Mouse (Mus musculus) midbrain, embryonic 16.5 days (tissue): Measurements from ENCODE around the gene Dscam. TPM values are rescaled to one million over a fixed set of nuclear protein-coding genes. Genes with fewer than 3 reads are reported as not detected.

ENCODE experiments used
- ATAC-seq: fragments of 200-750 bp; cut with Nextera tagmentation; 2 replicates; pipeline ENCODE4 v1.8.0; 2017; ENCODE audit warnings: moderate TSS enrichment
- H3K27ac ChIP-seq: fragments of 300-500 bp; sonication (generic); 2 replicates; pipeline ENCODE4 v1.5.1; 2014; ENCODE audit warnings: mild to moderate bottlenecking, low read length, mixed read lengths
- H3K27me3 ChIP-seq: fragments of 300-500 bp; sonication (generic); 2 replicates; pipeline ENCODE4 v1.6.1; 2014; ENCODE audit warnings: low read depth, low read length, mixed read lengths; ENCODE audit not compliant: control insufficient read depth, insufficient read depth
- H3K36me3 ChIP-seq: fragments of 300-500 bp; sonication (generic); 2 replicates; pipeline ENCODE4 v1.6.1; 2014; ENCODE audit warnings: mild to moderate bottlenecking, low read length, moderate library complexity, mixed read lengths; ENCODE audit not compliant: control insufficient read depth, insufficient read depth
- H3K4me1 ChIP-seq: fragments of 300-500 bp; sonication (generic); 2 replicates; pipeline ENCODE4 v1.6.1; 2014; ENCODE audit warnings: mild to moderate bottlenecking, low read length, mixed read lengths; ENCODE audit not compliant: control insufficient read depth, insufficient read depth
- H3K4me2 ChIP-seq: fragments of 300-500 bp; sonication (generic); 2 replicates; pipeline ENCODE4 v1.6.1; 2014; ENCODE audit warnings: mild to moderate bottlenecking, low read length, mixed read lengths
- H3K4me3 ChIP-seq: fragments of 300-500 bp; sonication (generic); 2 replicates; pipeline ENCODE4 v1.5.1; 2014; ENCODE audit warnings: low read depth, mild to moderate bottlenecking, low read length, moderate library complexity, mixed read lengths
- H3K9ac ChIP-seq: fragments of 300-500 bp; sonication (generic); 2 replicates; pipeline ENCODE4 v1.6.1; 2014; ENCODE audit warnings: low read depth, low read length, mixed read lengths
- H3K9me3 ChIP-seq: fragments of 300-500 bp; sonication (generic); replicated peaks from 2 replicates; pipeline ENCODE4 v1.6.1; 2014; ENCODE audit warnings: mild to moderate bottlenecking, low read length, mixed read lengths; ENCODE audit not compliant: control insufficient read depth, poor library complexity, severe bottlenecking
- WGBS: fragments of 180-500 bp; shearing (Covaris S2); extraction: QIAGEN DNeasy Blood & Tissue Kit; methylation state at CpG from one replicate; pipeline ENCODE4 v1.1.7; 2014; 5-methylcytosine and 5-hydroxymethylcytosine counted together
- polyA plus RNA-seq: library from polyadenylated mRNA; unstranded; fragments of >200 nt; fragmentation: Nextera tagmentation; extraction: Ambion mirVana; gene quantifications from 2 replicates; pipeline ENCODE4 v1.2.1, GENCODE M21; 2015

Gene Dscam
- polyA plus RNA-seq, 1 experiment from 2014 or later = 16.2 TPM

DNA sequence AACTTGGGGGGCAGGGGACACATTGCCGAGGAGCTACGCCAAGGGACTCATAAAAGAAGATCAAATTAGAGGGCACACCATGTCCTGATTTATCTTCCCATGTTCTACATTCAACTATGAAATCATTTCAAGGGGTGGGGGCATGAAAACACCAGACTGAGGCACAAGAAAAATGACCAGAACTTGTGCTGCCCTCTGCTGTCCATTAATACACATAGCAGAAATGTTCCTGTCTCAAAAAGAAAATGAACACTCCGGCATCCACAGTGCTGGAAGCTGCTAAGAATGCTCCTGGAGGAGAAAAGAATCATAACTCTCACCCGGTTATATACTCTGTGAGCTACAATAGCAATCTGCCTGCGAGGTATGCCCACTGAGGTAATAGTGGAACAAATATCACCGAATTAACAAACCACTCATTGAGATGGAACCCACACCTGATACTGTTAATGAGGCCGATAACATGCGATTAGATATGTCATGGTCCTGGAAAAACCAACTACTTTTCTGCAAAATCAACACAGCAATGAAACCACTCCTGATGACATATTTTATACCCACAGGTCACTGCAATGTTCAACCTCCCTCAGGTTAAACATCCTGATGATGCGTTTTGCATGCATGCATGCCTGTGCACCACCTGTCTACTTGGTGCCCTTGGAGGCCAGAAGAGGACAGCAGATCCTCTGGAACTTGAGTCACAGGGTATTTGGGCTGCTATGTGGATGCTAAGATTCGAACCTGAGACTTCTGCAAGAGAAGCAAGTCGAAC is 498.8 kb downstream of the Dscam start:
- H3K36me3 ChIP-seq = no peaks in the 10 kb centered on the region
- WGBS = 59% methylated on average over 11 of the region's 11 CpGs
- 0 out of 2 replicates have a peak, but pooled peaks have one; percentile 21 for ATAC-seq
- H3K27ac ChIP-seq = peak overlapping the region; percentile 13
- H3K9me3 ChIP-seq = no peaks in the 10 kb centered on the region
- H3K4me2 ChIP-seq = no peak overlapping the region
- H3K4me3 ChIP-seq = no peak overlapping the region
- H3K9ac ChIP-seq = no peak overlapping the region
- H3K27me3 ChIP-seq = no peaks in the 10 kb centered on the region
- peaks cover 8% of the 10 kb centered on the region; the same call in 1 of the 2 replicates for H3K4me1 ChIP-seq

DNA sequence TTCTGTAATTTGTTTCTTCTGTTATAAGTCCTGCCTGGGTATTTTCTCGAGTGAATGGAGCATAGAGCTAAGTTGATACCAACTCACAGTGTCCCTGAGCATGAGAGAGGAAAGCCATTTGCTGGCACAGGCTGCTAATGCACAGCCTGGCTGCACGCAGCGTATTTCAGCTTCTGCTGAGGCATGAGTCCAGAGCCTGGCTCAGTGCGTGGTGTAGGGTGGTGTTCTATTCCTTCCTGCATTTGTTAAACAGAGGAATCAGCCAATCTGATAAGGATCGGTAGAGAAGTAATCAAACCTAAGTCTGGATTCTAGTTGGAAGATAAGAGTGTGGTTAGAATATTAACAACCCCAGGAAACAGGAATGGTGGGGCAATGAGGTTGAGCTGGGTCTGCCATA is 500.8 kb downstream of the Dscam start:
- Histone ChIP-seq H3K9me3 (no peaks in the 10 kb centered on the region), H3K27ac (no peak overlapping the region), H3K4me3 (no peak overlapping the region), H3K4me2 (no peak overlapping the region), H3K4me1 (peaks cover 8% of the 10 kb centered on the region; the same call in 1 of the 2 replicates), H3K9ac (no peak overlapping the region), H3K27me3 (no peaks in the 10 kb centered on the region), H3K36me3 (no peaks in the 10 kb centered on the region)
- 70% methylated on average over 5 of the region's 5 CpGs for WGBS
- ATAC-seq = no peak

DNA sequence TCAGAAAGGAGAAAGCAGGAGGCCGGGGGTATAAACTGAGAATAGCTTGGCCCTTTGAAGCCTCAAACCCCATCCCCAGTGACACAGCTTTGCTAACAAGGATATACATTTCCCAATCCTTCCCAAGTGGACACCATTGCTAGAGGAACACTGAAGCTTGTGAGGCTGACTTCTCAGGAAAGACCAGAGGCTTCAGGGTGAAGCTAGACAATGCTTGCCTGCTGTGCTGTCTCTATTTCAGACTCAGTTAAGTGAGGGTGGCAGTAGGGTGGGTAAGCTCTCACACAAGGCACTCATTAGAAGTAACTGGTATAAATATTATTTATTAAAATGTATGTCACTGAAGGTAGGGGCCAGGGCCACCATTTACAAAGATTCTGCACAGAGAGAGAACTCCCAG is 502.1 kb downstream of the Dscam start:
- no peaks in the 10 kb centered on the region for H3K9me3 ChIP-seq
- H3K4me3 ChIP-seq = no peak overlapping the region
- H3K4me2 ChIP-seq = no peak overlapping the region
- H3K9ac ChIP-seq = no peak overlapping the region
- no peaks in the 10 kb centered on the region for H3K27me3 ChIP-seq
- no peak overlapping the region for H3K27ac ChIP-seq
- no peak for ATAC-seq
- peaks cover 7% of the 10 kb centered on the region; the same call in 1 of the 2 replicates for H3K4me1 ChIP-seq
- 95% methylated on average over 1 of the region's 1 CpGs for WGBS
- H3K36me3 ChIP-seq = no peaks in the 10 kb centered on the region

DNA sequence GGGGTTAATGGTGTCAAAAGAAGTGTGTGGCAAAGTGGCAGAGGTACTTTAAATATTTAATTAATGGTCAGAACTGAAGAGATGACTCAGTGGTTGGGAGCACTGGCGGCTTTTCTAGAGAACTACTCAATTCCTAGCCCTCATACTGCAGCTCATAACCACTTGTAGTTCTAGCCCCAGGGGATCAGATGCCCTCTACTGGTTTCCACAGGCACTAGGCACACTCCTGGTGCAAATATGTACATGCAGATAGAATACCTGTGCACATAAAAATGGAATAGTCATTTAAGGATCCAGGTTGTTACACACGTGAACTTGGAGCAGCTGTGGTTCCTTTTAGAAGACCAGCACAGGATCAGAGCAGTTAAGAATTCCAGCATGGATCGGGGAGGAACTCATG is 509.5 kb downstream of the Dscam start:
- no peak overlapping the region for H3K4me3 ChIP-seq
- H3K27me3 ChIP-seq = no peaks in the 10 kb centered on the region
- H3K9me3 ChIP-seq = no peaks in the 10 kb centered on the region
- H3K4me1 ChIP-seq = peaks cover 4% of the 10 kb centered on the region; the same call in 1 of the 2 replicates
- no peaks in the 10 kb centered on the region for H3K36me3 ChIP-seq
- no peak for ATAC-seq
- no peak overlapping the region for H3K4me2 ChIP-seq
- 92% methylated on average over 3 of the region's 3 CpGs for WGBS
- H3K9ac ChIP-seq = no peak overlapping the region
- H3K27ac ChIP-seq = no peak overlapping the region

DNA sequence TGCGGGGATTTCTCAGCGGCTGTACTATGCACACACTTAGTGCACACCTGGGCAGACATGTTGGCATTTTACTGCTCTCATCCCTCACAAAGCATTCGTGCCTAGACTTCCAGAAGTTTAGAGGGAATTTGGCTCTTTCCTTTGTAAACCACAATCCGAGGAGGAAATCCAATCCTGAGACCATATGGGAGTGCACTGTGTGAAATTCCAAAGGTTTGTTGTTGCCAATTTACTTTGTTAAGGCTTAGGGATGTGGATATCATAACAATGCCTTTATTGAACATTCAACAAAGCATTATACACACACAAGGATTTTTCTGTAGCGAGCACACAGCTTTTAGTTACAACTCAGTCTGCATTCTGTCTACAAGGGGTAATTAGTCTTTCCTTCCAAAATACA is 511.3 kb downstream of the Dscam start:
- no peaks in the 10 kb centered on the region for H3K27me3 ChIP-seq
- no peak overlapping the region for H3K4me2 ChIP-seq
- no peak overlapping the region for H3K9ac ChIP-seq
- ATAC-seq = no peak
- H3K27ac ChIP-seq = peak overlapping the region; percentile 49; the same call in 1 of the 2 replicates
- H3K4me1 ChIP-seq = peaks cover 4% of the 10 kb centered on the region; the same call in 1 of the 2 replicates
- no peaks in the 10 kb centered on the region for H3K9me3 ChIP-seq
- no peak overlapping the region for H3K4me3 ChIP-seq
- WGBS = 51% methylated on average over 5 of the region's 5 CpGs
- H3K36me3 ChIP-seq = peaks cover 3% of the 10 kb centered on the region; the same call in 1 of the 2 replicates

DNA sequence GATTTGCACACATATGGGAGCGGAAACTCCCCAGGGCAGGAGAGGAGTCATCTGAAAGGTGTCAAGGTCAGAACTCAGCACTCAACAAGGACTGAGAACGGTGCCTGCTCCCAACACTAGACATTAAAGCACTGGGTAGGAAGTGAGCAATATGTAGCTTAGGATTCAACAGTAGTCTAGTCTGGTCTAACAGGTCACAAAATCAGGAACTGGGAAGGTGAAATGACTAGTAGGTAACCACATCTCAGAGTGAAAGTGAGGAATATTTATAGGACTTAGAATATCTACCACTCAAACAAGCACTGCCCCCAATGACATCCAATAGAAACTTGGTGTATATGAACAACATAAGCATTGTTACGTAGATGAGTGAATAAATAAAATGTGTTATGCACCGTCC is 515.0 kb downstream of the Dscam start:
- Histone ChIP-seq H3K36me3 (peaks cover 11% of the 10 kb centered on the region), H3K4me1 (peaks cover 4% of the 10 kb centered on the region; the same call in 1 of the 2 replicates), H3K27me3 (no peaks in the 10 kb centered on the region), H3K9ac (no peak overlapping the region), H3K27ac (no peak overlapping the region), H3K9me3 (no peaks in the 10 kb centered on the region), H3K4me3 (no peak overlapping the region), H3K4me2 (no peak overlapping the region)
- ATAC-seq = no peak
- 91% methylated on average over 4 of the region's 4 CpGs for WGBS

DNA sequence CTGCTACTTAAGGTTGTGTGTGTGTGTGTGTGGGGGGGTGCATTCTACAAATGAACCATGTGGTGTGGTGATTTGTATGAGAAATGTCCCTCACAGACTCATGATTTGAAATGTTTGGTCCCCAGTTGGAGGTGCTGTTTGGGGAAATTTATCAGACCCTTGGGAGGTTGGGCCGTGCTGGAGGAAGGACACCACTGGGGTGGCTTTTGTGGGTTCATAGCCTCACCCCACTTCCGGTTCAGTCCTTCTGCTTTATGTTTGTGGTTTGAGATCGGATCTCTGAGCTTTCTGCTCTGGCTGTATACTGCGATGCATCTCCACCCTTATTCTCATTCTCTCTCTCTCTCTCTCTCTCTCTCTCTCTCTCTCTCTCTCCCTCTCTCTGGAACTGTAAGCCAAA is 516.5 kb downstream of the Dscam start:
- no peak for ATAC-seq
- Histone ChIP-seq H3K9me3 (no peaks in the 10 kb centered on the region), H3K36me3 (peaks cover 11% of the 10 kb centered on the region), H3K27me3 (no peaks in the 10 kb centered on the region), H3K4me2 (no peak overlapping the region), H3K4me3 (no peak overlapping the region), H3K27ac (no peak overlapping the region), H3K4me1 (peaks cover 3% of the 10 kb centered on the region; the same call in 1 of the 2 replicates), H3K9ac (no peak overlapping the region)
- WGBS = 97% methylated on average over 4 of the region's 4 CpGs

DNA sequence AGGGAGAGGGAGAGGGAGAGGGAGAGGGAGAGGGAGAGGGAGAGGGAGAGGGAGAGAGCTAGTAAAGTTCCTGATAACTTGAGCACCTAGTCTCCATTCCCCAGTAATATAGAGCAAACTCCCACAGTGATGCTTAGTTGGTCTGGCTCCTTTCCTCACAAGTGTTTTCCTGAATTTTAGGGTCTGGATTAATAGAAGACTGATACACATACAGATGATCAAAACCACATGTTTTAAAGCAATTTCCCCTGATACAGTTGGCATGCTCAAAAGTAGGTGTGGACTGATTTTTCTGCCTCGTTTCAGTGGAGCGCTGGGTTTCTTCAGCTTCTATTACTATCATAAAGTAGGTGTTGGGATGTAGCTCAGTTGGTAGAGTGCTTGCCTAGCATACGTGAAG is 519.1 kb downstream of the Dscam start:
- Histone ChIP-seq H3K27ac (no peak overlapping the region), H3K9ac (no peak overlapping the region), H3K4me1 (no peaks in the 10 kb centered on the region), H3K4me3 (no peak overlapping the region), H3K27me3 (no peaks in the 10 kb centered on the region), H3K9me3 (no peaks in the 10 kb centered on the region), H3K36me3 (peaks cover 11% of the 10 kb centered on the region), H3K4me2 (no peak overlapping the region)
- ATAC-seq = no peak
- 92% methylated on average over 3 of the region's 3 CpGs for WGBS

DNA sequence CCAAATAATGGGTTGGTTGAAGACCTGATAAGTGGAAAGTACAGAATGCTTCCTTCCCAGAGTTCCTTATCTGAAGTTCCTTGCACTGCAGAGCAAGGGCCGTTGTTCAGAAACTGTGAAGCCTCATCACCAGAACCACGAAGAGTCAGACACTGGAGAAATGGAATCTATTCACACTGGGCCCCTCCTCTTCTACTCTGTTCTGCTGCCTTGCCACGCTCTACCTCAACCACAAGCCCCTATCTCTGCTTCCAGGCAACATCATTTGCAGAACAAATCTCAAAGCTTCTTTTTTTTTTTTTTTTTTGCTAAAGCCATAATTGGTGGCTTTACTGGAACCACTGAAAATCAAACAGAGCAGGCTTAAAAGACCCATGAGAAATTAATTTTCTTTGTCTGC is 530.5 kb downstream of the Dscam start:
- Histone ChIP-seq H3K9me3 (no peaks in the 10 kb centered on the region), H3K4me1 (no peaks in the 10 kb centered on the region), H3K4me2 (no peak overlapping the region), H3K9ac (no peak overlapping the region), H3K4me3 (no peak overlapping the region), H3K27me3 (no peaks in the 10 kb centered on the region), H3K36me3 (peaks cover 22% of the 10 kb centered on the region), H3K27ac (no peak overlapping the region)
- 58% methylated on average over 3 of the region's 3 CpGs for WGBS
- peak; percentile 33; the same call in 1 of the 2 replicates for ATAC-seq
